Mouse (Mus musculus) splenic B cell, adult 2 months (primary cell): Measurements from ENCODE around the gene Phactr4.

Experiments used
- DNase-seq: peaks from one replicate; pipeline ENCODE4 v3.0.0-alpha.2; 2011; ENCODE audit warnings: low read depth, low spot score
- H3K27me3 ChIP-seq: 2 replicates; pipeline ENCODE4 v1.6.1; 2012; ENCODE audit warnings: mild to moderate bottlenecking, low read length, moderate library complexity, mixed read lengths; ENCODE audit not compliant: control insufficient read depth, poor library complexity, insufficient read depth, severe bottlenecking
- H3K36me3 ChIP-seq: 2 replicates; pipeline ENCODE4 v1.6.1; 2012; ENCODE audit warnings: mild to moderate bottlenecking, low read length, moderate library complexity, mixed read lengths; ENCODE audit not compliant: control insufficient read depth, poor library complexity, insufficient read depth, severe bottlenecking

The Phactr4 gene

GRCm38 (mm10) chr4:132398863-132399262 lies 23.4 kb downstream of the Phactr4 start:
- H3K36me3 ChIP-seq, result no peaks in the 10 kb centered on the region
- no peaks in the 10 kb centered on the region for H3K27me3 ChIP-seq
- no peak for DNase-seq

DNA sequence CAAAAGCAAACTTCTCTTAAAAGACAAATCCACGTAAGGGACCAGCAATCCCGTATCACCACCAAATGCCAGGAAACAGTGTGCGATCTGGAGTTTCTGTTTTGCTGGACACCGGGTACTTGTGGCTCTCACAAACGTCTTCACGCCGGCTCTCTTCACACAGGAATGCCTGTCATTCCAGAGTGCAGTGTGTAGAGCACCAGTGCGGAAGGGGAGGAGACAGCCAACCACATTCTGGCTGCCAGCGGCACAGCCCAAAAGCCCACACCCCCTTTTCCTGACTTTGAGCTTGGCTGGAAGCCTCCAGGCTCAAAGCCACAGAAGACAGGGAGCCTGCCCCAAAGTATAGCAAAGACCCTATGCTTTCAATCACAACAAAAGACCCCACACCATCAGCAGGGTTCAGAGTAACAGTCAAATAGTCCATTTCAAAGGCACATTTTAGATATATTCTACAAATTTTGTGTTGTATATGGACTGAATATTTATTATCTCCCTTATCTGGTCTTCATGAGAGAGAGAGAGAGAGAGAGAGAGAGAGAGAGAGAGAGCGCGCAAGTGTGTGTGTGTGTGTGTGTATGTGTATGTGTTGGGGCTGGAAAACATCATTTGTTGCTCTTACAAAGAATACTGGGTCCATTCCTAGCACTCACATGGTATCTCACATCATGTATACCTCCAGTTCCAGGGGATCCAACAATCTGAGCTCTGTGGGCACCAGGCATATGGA lies 24.1 kb downstream of the Phactr4 start:
- no peak for DNase-seq
- Histone ChIP-seq H3K27me3 (no peaks in the 10 kb centered on the region), H3K36me3 (no peaks in the 10 kb centered on the region)

GRCm38 (mm10) chr4:132397120-132397519 lies 25.2 kb downstream of the Phactr4 start:
- no peak for DNase-seq
- no peaks in the 10 kb centered on the region for H3K36me3 ChIP-seq
- H3K27me3 ChIP-seq, result no peaks in the 10 kb centered on the region

DNA sequence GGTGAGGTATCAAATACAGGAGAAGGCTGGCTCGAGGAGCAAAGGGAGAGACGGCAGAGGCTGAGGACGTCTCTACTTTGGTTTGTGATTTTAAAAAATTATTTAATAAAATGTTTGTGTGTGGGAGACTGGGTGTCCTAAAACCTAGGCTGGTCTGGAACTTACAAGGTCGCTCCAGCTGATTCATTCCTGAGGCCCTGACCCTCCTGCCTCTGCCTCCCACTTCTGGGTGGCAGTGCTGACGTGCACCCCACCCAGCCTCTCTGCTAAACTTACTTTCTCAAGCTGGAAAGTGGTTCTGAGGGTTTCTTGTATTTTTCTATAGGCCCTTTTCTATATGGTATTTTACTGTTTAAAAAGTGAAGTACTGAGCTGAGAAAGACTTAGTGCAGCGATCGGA lies 26.0 kb downstream of the Phactr4 start:
- H3K36me3 ChIP-seq, result no peaks in the 10 kb centered on the region
- no peaks in the 10 kb centered on the region for H3K27me3 ChIP-seq
- no peak for DNase-seq

- DNase-seq, result no peak
- no peaks in the 10 kb centered on the region for H3K36me3 ChIP-seq
- no peaks in the 10 kb centered on the region for H3K27me3 ChIP-seq
Observed at GRCm38 (mm10) chr4:132391063-132391740, 31.1 kb downstream of the Phactr4 start.

DNA sequence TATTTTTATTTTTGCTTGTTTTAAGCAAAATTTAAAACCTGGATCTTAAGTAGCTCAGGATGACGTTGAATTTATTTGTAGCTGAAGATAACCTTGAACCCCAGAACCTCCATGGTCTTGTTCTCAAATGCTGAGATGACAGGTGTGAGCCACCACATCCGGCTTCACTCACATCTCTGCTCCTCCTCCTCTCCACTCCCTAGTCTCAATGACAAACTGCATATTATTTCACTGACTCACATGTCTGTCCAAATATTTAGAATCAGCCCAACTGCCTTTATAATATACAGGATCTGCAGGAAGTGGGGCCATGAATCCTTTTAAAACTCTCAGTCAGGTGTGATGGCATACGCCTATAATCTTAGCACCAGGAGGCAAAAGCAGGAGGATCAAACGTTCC lies 33.0 kb downstream of the Phactr4 start:
- Histone ChIP-seq H3K36me3 (no peaks in the 10 kb centered on the region), H3K27me3 (no peaks in the 10 kb centered on the region)
- no peak for DNase-seq

DNA sequence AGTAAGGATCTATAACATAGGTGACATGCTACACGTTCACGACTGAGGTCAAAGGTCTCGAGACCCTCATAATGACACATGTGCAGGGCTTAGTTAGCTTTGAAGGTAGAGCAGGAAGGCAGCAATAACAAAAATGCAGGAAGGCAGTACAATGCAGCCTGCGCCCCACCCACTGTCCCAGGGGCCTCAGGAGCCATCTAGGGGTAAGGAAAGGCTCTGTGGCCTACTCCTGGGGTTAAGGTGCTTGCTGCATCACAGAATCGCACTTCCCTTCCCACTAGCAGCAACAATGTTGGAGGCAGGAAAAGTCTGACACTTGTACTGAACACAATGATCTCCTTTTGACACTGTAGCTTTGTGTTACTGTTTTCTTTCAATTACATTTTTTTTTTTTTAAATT lies 34.7 kb downstream of the Phactr4 start:
- DNase-seq, result no peak
- no peaks in the 10 kb centered on the region for H3K27me3 ChIP-seq
- peaks cover 1% of the 10 kb centered on the region; the same call in 1 of the 2 replicates for H3K36me3 ChIP-seq

GRCm38 (mm10) chr4:132386846-132387245 lies 35.4 kb downstream of the Phactr4 start:
- no peak for DNase-seq
- no peaks in the 10 kb centered on the region for H3K27me3 ChIP-seq
- peaks cover 1% of the 10 kb centered on the region; the same call in 1 of the 2 replicates for H3K36me3 ChIP-seq

DNA sequence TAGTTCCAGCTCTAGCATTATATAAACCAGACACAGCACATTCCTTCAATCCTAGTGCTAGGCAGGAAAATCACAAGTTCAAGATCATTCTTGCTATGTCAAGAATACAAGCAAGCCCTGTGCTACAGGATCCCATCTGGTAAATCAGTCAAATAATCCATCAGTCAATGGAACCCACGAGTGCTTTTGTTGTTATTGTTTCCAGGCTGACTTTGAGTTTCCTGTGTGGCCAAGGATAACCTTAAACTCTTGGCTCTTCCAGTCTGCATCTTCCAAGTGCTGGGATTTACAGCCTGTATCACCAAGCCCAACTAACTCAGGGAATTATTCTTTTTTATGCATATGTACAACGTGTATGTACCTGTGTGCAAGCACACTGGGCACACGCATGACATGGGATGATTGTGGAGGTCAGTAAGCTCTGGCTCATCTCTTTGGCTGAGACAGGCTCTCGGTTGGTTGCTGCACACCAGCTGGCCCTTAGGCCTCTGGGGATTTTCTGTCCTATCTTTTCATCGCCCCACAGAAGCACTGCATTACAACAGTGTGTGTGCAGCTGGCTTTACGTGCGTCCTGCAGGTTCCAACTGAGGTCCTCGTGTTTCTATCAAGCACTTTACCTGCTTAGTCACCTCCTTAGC lies 36.4 kb downstream of the Phactr4 start:
- Histone ChIP-seq H3K27me3 (no peaks in the 10 kb centered on the region), H3K36me3 (peaks cover 1% of the 10 kb centered on the region; the same call in 1 of the 2 replicates)
- no peak for DNase-seq

DNA sequence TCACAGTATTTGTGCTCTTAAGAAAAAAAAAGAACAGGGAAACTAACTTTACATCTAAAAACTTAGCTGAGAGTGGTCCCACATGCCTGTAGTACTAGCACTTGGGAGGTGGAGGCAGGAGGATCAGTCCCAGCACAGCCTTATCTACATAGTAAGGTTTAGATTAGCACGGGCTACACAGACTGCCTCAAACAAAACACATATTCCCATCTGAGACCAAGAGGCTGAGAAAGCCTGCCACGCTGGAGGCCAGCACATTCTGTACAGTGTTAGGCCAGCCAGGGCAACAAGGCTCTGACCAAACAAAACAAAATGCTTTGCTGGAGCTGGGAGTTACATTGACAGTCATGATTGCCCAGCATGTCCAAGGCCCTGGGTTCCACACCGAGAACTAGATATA lies 38.8 kb downstream of the Phactr4 start:
- no peak for DNase-seq
- Histone ChIP-seq H3K27me3 (no peaks in the 10 kb centered on the region), H3K36me3 (peaks cover 1% of the 10 kb centered on the region; the same call in 1 of the 2 replicates)

DNA sequence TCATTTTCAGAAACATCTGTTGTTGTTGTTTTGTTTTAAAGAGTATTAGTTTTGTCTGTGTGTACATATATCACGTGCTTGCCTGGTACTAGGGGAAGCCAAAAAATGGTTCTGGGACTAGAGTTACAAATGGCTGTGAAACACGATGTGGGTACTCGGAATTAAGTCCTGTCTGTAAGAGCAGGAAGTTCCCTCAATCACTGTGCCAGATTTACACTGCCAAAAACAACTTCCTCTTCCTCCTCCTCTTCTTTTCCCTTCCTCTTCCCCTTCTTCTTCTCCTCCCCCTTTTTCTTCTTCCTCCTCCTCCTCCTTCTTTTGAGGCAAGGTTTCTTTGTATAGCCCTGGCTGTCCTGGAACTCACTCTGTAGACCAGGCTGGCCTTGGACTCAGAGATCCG lies 40.0 kb downstream of the Phactr4 start:
- Histone ChIP-seq H3K27me3 (no peaks in the 10 kb centered on the region), H3K36me3 (peaks cover 1% of the 10 kb centered on the region)
- no peak for DNase-seq

- DNase-seq, result no peak
- H3K36me3 ChIP-seq, result peaks cover 1% of the 10 kb centered on the region
- H3K27me3 ChIP-seq, result no peaks in the 10 kb centered on the region
Observed at GRCm38 (mm10) chr4:132380965-132381616, 41.2 kb downstream of the Phactr4 start.

DNA sequence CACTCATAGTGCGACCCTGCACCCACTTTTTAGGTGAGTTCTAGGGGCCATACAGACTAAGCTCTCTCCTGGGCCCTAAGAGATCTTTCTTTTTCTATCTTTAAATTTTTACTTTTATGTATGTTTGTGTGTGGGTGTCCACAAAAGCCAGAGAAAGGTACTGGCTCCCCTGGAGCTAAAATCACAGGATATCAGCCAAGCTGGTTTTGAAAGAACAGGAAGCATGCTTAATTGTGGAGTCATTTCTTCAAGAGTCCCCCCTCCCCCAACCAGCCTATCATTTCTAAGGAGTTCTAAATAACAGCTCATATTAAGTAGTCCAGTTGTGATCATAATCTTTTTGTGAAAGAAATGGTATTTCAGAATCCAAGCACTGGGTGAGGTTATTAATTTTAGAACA lies 48.5 kb downstream of the Phactr4 start:
- H3K27me3 ChIP-seq, result no peaks in the 10 kb centered on the region
- H3K36me3 ChIP-seq, result peaks cover 8% of the 10 kb centered on the region
- DNase-seq, result no peak

- peaks cover 10% of the 10 kb centered on the region for H3K36me3 ChIP-seq
- no peaks in the 10 kb centered on the region for H3K27me3 ChIP-seq
- DNase-seq, result no peak
Observed at GRCm38 (mm10) chr4:132369953-132370750, 52.1 kb downstream of the Phactr4 start.
